Mouse (Mus musculus) layer of hippocampus, postnatal 14 days (tissue): Measurements from ENCODE around the gene Tmem184c. TPM values are rescaled to one million over a fixed set of nuclear protein-coding genes. Genes with fewer than 3 reads are reported as not detected.

ENCODE experiments used
- total RNA-seq, 2 experiments: library from RNA; stranded (reverse); gene quantifications; 2 replicates each; pipeline ENCODE4 v1.2.3; 2021

Gene Tmem184c
- total RNA-seq, 2 experiments from 2014 or later: 62.2 to 64.1 TPM

Other genes with a start within 250 kb of the Tmem184c start
- 1 to 10 TPM; 6.9 to 7.6 TPM for gene Arhgap10, start 92.7 kb downstream of the Tmem184c start, total RNA-seq
- 10 to 100 TPM; 22.5 to 23.3 TPM for gene Prmt9, start 61.3 kb downstream of the Tmem184c start, total RNA-seq
- 1 to 10 TPM; 5.1 to 6.5 TPM for gene Ednra, start 113.8 kb upstream of the Tmem184c start, total RNA-seq